Mouse (Mus musculus) brain, adult 2 months (tissue): Measurements from ENCODE around the gene Zdhhc21.

Experiments used
- DNase-seq: peaks from one replicate; pipeline ENCODE4 v3.0.0; 2011; ENCODE audit warnings: low read depth, low spot score

Gene Zdhhc21

GRCm38 (mm10) chr4:82864974-82865699, 5.4 kb upstream of the Zdhhc21 start:
- no peak for DNase-seq

DNA sequence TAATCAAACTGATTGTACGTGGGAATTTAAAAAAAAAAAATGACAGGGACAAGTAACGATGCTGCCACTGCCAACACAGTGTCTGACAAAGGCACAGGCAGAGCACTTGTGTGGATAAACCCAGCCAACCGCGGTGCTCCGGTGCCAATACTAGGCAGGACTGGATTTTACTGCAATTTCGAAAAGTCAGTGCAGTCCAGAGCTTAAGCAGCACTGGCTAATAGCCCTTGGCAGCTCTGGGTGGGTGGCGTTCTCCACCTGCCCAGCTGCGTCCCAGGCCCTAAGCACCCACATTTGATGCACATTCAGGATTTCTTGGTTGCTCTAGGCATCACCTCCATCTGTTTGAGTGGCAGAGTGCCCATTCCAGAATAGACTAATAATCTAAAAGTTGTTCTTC, 3.6 kb upstream of the Zdhhc21 start:
- peak; percentile 29 for DNase-seq

- no peak for DNase-seq
Observed at GRCm38 (mm10) chr4:82861451-82861850, 1.7 kb upstream of the Zdhhc21 start.

DNA sequence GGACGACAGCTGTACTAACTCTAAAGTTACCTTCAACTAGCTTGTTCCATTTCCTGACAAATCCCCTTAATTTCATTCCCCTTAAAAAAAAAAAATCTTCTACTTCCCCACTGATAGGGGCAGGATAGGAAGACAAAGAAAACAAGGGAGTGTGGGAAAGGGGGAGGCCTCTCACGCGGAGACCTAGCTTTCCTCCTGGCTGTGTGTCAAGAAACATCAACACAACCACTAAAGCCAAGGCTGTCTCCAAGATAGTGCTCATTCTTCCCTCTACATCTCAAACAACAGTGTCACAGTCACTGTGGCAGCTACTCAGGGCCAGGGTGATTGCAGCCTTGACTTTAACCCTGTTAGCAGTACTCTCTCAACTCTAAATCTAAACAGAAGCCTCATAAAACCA, 808 bp upstream of the Zdhhc21 start:
- no peak for DNase-seq

GRCm38 (mm10) chr4:82858431-82859010, 1.2 kb downstream of the Zdhhc21 start:
- no peak for DNase-seq

DNA sequence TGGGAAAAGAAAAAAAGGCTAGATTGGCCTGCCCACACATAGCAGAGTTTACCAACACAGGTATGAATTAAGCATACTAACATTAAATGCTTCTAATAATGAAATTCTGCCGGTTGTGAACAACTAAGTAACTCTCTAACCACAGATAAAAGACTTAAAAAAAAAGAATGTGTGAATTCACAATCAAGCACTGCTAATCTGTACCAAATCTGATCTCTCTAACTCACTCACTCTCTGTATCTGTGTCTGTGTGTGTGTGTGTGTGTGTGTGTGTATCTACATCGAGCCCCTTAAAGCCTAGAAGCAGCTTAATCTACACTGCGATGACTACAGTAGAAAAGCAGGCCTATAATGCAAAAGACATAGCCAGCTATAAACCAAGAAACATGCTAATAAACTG, 2.8 kb downstream of the Zdhhc21 start:
- DNase-seq: no peak

DNA sequence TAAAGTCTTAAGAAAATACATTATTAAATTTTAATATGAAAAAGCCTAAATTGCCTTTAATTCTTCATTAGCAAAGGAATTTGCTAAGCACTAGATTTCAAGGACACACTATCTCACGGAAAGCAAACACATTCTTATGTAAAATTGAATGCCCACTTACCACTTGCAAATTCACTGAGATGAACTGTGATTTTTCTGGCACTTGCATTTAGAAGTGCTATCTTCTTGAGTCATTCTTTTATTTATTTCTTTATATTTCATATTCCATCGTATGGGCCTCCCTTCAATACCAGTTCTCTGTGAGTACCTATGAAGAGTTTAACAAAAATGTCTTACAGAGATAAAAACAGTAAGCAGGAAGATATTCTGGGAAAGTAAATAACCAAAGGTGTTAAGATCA, 5.9 kb downstream of the Zdhhc21 start:
- DNase-seq: peak; percentile 43

DNA sequence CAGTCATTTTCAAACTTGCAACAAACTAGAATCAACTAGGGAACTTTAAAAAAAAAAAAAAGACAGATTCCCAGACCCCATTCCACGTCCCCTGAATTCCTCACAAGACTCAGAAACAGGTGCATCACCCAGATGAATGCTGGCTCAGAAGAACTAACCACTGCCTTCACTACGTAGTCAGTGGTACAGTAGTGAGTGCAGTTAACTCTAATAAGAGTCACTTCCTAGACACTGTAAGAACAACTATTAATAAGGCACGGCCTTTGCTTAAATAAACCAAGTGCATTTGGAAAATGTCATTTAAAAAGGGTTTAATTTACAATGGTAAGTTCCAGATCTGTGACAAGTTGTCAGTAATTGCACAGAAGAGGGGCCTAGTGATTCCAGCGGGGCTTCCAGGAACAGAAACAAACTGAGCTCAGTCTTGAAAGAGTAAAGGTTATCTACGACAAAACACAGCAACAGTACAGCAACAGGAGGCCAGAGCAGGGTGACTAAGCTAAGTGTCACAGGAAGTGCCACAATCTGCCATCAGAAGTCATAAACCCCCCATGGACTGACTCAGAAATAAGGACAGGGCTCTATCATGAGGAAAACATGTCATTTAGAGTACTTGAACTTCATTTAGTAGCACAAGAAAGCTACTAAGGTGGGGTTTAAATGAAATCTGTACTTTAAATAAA, 11.1 kb downstream of the Zdhhc21 start:
- DNase-seq: no peak

GRCm38 (mm10) chr4:82837526-82838240, 22.1 kb downstream of the Zdhhc21 start:
- DNase-seq: no peak

DNA sequence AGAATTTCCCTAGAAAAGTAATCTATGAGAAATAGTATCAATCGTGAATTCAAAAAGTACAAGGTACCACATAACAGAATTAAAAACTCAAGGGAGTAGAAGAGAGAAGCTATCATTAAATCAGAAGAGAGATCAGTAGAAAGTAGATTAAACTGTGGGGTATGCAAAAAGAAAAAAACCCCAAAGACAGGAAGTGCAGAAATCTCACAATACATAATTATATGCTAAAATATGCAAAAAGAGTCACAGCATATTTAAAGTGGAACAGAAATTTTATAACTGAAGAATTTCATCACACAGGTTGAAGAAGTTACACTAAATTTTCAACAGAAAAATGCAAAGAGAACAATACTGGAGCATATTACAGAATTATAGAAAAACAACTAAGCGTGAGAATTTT, 28.6 kb downstream of the Zdhhc21 start:
- no peak for DNase-seq

- no peak for DNase-seq
Observed at GRCm38 (mm10) chr4:82829429-82829828, 30.3 kb downstream of the Zdhhc21 start.

- DNase-seq: no peak
Observed at GRCm38 (mm10) chr4:82827001-82827400, 32.8 kb downstream of the Zdhhc21 start.

- no peak for DNase-seq
Observed at GRCm38 (mm10) chr4:82817833-82818232, 41.9 kb downstream of the Zdhhc21 start.

DNA sequence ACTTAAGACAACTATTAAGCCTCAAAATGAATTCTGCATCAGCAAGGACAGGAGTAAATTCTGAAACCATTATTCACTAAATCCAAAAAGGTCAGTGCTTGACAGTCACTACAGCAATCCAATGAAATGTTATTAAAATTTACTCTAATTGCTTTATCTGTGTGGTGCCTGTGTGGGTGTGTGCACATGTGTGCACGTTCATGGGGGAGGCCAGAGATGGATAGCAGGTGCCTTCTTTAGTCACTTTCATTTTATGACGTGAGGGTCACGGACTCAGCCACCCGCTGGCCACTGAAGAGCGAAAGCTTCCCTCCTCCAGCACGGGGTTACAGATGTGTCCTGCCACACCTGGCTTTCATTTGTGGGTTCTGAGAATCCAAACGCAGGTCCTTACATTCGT, 43.4 kb downstream of the Zdhhc21 start:
- DNase-seq: no peak

- DNase-seq: no peak
Observed at GRCm38 (mm10) chr4:82815296-82815695, 44.5 kb downstream of the Zdhhc21 start.

GRCm38 (mm10) chr4:82813356-82813755, 46.4 kb downstream of the Zdhhc21 start:
- no peak for DNase-seq

DNA sequence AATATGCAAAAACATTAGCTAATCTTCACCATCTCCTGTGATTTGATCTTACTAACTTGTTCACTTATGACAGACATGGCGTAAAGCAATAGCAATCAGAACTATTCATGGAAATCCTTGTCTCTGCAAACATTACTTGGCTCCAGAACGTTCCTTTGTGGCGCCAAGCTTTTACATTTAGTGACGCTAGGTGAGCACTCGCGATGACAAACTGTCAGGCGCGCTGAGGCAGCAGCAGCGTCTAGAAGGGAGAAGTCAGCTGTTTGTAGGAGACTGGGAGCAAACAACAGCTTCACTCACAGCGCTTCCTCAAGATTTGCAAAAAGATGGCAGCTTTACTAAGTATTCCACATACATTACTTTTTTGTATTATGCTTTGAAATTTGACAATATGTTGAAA, 51.9 kb downstream of the Zdhhc21 start:
- peak; percentile 28 for DNase-seq

GRCm38 (mm10) chr4:82806176-82806757, 53.5 kb downstream of the Zdhhc21 start:
- peak; percentile 63 for DNase-seq

DNA sequence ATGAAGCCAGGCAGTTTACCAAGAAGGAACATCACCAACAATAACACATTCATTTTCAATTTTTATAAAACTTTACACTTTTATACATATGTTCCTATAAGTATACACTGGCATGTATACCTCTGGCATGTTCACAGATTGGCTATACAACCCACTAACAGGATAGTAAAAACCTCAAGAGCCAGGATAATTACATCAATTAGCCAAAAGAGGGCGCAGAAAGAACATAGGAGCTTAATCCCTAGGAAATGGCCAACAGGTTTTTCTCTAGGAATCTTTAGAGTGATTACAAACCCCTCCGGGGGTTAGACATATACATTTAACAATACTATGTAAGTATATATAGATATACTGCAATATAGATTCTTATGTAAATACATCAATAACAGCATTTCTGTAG, 55.7 kb downstream of the Zdhhc21 start:
- peak; percentile 66 for DNase-seq

DNA sequence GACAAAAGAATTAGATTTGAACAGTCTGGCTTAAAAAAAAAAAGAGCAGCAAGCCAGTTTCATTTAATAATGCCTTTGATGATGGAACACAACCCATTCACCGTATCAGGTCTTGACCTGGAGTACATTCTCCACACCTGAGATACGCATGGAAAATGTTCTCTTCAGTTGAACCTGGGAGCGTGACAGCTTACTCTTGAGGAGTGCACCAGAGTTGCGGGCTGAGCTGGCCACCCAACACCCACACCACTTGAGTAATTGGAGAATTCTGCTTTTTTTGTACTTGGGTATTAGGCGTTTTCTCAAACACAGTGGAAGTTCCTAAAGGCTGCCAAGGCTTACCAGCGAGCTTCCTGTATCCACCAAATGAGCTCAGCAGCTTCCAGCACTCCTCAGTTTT, 66.2 kb downstream of the Zdhhc21 start:
- no peak for DNase-seq

DNA sequence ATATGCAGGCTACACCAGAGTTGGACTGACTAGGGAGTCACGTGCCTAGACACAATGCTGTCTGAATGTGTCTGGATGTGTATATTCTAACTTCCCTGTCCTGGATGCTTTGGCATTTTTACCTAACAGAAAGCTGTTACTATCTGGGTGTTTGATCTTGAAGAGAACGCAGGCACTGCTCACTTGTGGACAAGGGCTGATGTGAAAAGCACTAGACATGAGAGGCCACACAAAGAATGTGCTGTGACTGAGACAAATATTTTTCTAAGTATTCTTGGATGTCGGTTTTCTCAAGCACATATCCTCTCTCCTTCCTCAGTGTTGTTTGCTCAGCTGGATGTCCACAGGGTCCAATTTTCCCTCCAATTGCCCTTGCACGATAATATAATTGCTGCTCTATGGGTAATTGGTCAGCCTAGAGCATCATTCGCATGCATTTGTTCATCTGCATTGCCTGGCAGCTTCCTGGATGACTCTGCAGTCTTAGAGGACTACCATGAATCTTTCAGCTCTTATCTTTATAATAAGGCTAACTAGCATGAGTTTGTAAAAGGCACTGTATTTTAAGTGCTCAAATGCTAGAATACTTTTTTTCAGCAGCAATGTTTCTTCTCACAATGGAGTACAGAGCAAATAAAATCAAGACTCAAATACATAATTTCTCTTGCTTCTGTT, 66.7 kb downstream of the Zdhhc21 start:
- DNase-seq: no peak
